Mouse (Mus musculus) forebrain, embryonic 15.5 days (tissue): ENCODE data around the gene Glud1. TPM values are rescaled to one million over a fixed set of nuclear protein-coding genes. Genes with fewer than 3 reads are reported as not detected.
A peak's percentile ranks its signal among the peaks of the same experiment; 100 is the strongest.
"Not testable (repeated sequence)": the region's sequence is repeated elsewhere in the genome, so short reads cannot be mapped to it uniquely, and the experiment has no call there.

Experiments used
- ATAC-seq: fragments of 200-750 bp; cut with Nextera tagmentation; replicated peaks from 2 replicates; pipeline ENCODE4 v1.8.0; 2017; ENCODE audit warnings: mild to moderate bottlenecking, moderate TSS enrichment, moderate library complexity
- H3K27ac ChIP-seq: fragments of 300-500 bp; sonication (generic); replicated peaks from 2 replicates; pipeline ENCODE4 v1.5.1; 2015; ENCODE audit warnings: mild to moderate bottlenecking, inconsistent platforms
- H3K27me3 ChIP-seq: fragments of 300-500 bp; sonication (generic); 2 replicates; pipeline ENCODE4 v1.6.1; 2015; ENCODE audit warnings: inconsistent platforms
- H3K36me3 ChIP-seq: fragments of 300-500 bp; sonication (generic); 2 replicates; pipeline ENCODE4 v1.6.1; 2015; ENCODE audit warnings: mild to moderate bottlenecking, inconsistent platforms
- H3K4me1 ChIP-seq: fragments of 300-500 bp; sonication (generic); 2 replicates; pipeline ENCODE4 v1.6.1; 2015; ENCODE audit warnings: inconsistent platforms
- H3K4me2 ChIP-seq: fragments of 300-500 bp; sonication (generic); replicated peaks from 2 replicates; pipeline ENCODE4 v1.6.1; 2015; ENCODE audit warnings: mild to moderate bottlenecking, inconsistent platforms
- H3K4me3 ChIP-seq: fragments of 300-500 bp; sonication (generic); 2 replicates; pipeline ENCODE4 v1.5.1; 2015; ENCODE audit warnings: mild to moderate bottlenecking, inconsistent platforms
- H3K9ac ChIP-seq: fragments of 300-500 bp; sonication (generic); replicated peaks from 2 replicates; pipeline ENCODE4 v1.6.1; 2015; ENCODE audit warnings: mild to moderate bottlenecking, inconsistent platforms
- H3K9me3 ChIP-seq: fragments of 300-500 bp; sonication (generic); 2 replicates; pipeline ENCODE4 v1.6.1; 2016; ENCODE audit warnings: inconsistent platforms
- WGBS: fragments of 180-500 bp; shearing (Covaris S2); methylation state at CpG from one replicate; pipeline ENCODE4 v1.1.7; 2015; ENCODE audit warnings: mixed read lengths; 5-methylcytosine and 5-hydroxymethylcytosine counted together
- polyA plus RNA-seq: library from polyadenylated mRNA; unstranded; fragments of >200 nt; fragmentation: Nextera tagmentation; extraction: Ambion mirVana; gene quantifications from 2 replicates; pipeline ENCODE4 v1.2.1, GENCODE M21; 2015

The Glud1 gene
- polyA plus RNA-seq, 1 experiment from 2014 or later: 100 TPM

DNA sequence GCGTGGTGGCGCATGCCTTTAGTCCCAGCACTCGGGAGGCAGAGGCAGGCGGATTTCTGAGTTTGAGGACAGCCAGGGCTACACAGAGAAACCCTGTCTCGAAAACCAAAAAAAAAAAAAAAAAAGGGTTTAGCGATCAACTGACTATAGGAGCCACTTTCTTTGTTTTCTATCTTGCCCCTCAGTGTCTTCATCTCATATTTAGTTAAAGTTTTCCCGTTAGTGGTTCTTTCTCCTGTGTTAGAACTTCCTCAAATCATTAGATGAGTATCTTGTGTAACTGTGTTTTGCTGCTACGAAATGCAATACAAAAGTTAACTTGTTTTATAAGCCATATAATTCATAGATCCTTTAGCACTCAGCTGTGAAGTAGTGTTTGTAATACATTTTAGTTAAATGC is 3.9 kb downstream of the Glud1 start:
- not testable (repeated sequence) for H3K9me3 ChIP-seq, H3K36me3 ChIP-seq, H3K27ac ChIP-seq, H3K27me3 ChIP-seq, H3K4me2 ChIP-seq, ATAC-seq, H3K4me3 ChIP-seq, H3K9ac ChIP-seq
- WGBS: 88% methylated on average over 8 of the region's 8 CpGs
- H3K4me1 ChIP-seq: peaks cover 33% of the 10 kb centered on the region

DNA sequence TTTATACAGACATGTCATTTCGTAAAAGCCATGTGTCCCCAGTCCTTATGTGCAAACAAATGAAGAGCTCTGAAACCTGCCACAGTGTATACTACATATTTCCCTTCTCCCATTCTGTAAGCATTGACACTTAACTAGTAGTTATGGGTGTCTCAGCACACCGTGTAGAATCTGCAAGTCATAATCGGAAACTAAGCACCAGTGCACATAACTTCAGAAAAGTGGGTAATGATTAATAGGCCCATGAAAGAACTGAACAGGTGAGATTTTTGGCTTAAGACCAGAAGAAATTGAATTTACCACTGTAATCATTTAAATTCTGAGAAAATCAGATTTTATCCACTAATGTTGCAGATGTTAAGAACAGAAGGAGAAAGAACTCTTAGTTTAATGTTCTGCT is 4.3 kb downstream of the Glud1 start:
- ATAC-seq: no peak
- Histone ChIP-seq H3K9me3 (no peaks in the 10 kb centered on the region), H3K36me3 (peaks cover 6% of the 10 kb centered on the region), H3K4me1 (peaks cover 33% of the 10 kb centered on the region), H3K27ac (no peak overlapping the region), H3K9ac (no peak overlapping the region), H3K27me3 (no peaks in the 10 kb centered on the region), H3K4me3 (no peak overlapping the region), H3K4me2 (no peak overlapping the region)
- 89% methylated on average over 3 of the region's 3 CpGs for WGBS

DNA sequence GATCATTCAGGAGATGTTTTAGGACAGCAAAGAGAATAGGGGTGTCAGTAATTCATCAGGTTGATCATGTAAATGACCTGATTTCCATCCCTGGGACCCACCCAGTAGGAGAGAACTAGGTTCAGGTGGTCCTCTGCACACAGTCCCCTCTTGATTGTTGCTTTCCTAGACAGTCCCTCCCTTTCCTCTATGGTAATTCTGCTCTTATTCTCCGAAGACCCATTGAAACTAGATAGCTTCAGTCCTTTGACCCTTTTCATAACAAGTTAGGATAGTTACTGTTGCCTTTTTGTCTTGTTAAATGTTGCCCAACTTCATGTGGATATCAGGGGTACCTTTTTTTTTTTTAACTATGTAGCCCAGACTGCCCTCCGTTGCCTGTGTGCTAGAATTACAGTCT is 5.8 kb downstream of the Glud1 start:
- no peak overlapping the region for H3K27ac ChIP-seq
- ATAC-seq: no peak

DNA sequence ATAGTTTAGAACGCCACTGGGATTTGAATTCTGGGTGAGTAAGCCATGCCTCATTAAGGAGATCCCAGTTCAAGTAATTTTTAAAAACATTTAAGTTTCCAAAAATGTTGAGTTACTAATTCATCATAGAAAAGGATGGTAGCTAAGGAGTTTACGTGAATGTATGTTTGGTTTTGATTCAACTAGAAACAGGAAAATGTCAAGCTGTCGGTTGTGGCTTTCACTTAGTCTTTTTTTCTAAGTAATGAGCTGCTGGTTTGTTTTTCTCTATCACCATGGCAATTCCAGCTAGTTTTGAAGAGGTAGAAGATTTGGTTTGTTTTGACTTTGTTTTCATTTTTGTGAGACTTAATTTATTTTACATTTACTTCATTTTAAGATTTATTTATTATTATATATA is 6.9 kb downstream of the Glud1 start:
- Histone ChIP-seq H3K27ac (no peak overlapping the region), H3K27me3 (no peaks in the 10 kb centered on the region), H3K36me3 (peaks cover 22% of the 10 kb centered on the region), H3K4me3 (no peak overlapping the region), H3K4me1 (peaks cover 25% of the 10 kb centered on the region), H3K9me3 (no peaks in the 10 kb centered on the region), H3K4me2 (no peak overlapping the region), H3K9ac (no peak overlapping the region)
- ATAC-seq: no peak
- WGBS: 80% methylated on average over 3 of the region's 3 CpGs

More for the DNA sequence above, 5.8 kb downstream of the Glud1 start:
- no peaks in the 10 kb centered on the region for H3K27me3 ChIP-seq
- peaks cover 33% of the 10 kb centered on the region for H3K4me1 ChIP-seq
- WGBS: 98% methylated on average over 2 of the region's 2 CpGs
- H3K36me3 ChIP-seq: peaks cover 19% of the 10 kb centered on the region
- H3K9ac ChIP-seq: no peak overlapping the region
- H3K4me3 ChIP-seq: no peak overlapping the region
- H3K4me2 ChIP-seq: no peak overlapping the region
- no peaks in the 10 kb centered on the region for H3K9me3 ChIP-seq

DNA sequence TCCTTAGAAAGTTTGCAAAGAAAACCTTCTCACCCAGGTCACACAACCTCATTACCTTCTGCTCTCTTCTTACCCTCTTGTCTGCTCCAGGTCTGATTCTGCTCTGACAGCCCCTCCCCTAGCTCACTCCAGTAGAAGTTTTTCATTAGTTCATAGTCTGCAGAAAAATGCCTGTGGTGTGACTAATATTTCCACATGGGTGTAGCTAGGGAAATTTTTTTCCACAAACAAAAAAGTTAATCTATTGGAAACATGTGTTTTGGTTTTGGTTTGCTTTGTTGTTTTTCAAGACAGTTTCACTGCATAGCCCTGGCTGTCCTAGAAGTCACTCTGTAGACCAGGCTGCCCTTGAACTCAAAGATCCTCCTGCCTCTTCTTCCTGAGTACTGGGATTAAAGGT is 7.6 kb downstream of the Glud1 start:
- Histone ChIP-seq H3K27me3 (no peaks in the 10 kb centered on the region), H3K9me3 (no peaks in the 10 kb centered on the region), H3K9ac (no peak overlapping the region), H3K4me3 (no peak overlapping the region), H3K4me2 (no peak overlapping the region), H3K36me3 (peaks cover 26% of the 10 kb centered on the region), H3K4me1 (peaks cover 19% of the 10 kb centered on the region), H3K27ac (no peak overlapping the region)
- ATAC-seq: no peak

DNA sequence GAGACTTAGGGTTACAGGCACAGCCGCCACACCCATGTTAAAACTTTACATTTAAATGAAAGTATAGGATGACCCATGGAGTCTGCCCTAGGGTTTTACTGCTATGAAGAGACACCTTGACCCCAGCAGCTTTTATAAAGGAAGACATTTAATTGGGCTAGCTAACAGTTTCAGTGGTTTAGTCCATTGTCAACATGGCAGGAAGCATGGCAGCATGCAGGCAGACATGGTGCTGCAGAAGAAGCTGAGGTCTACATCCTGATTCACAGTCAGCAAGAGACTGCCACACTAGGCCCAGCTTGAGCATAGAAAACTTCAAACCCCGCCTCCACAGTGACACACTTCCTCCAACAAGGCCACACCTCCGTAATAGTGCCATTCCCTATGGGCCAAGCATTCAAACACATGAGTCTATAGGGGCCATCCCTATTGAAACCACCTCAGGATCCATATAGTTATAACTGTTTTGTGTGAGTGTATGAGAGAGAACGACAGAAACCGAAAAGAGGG is 13.1 kb downstream of the Glud1 start:
- Histone ChIP-seq H3K27ac (no peak overlapping the region), H3K27me3 (no peaks in the 10 kb centered on the region), H3K9me3 (no peaks in the 10 kb centered on the region), H3K36me3 (peaks cover 52% of the 10 kb centered on the region), H3K4me1 (no peaks in the 10 kb centered on the region), H3K4me3 (no peak overlapping the region), H3K9ac (no peak overlapping the region), H3K4me2 (no peak overlapping the region)
- ATAC-seq: no peak
- WGBS: 96% methylated on average over 5 of the region's 5 CpGs

DNA sequence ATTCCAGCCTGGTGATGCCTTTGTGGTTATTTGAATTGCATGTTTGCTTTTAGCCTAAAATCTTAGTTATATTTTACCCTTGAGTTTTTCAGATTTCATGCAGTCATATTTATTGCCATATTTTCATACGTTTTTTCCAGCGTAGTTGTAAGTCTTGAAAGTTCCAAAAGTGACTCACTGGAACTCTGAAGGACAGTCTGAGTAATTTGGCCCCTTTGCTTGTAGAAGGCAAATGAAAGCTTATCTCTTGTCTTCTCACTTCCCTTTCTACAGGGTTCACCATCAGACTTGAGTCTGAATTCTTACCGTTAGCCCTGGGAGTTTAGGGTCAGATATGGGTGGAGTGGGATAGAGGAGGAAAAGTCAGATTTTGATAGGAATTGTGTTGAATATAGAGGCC is 16.1 kb downstream of the Glud1 start:
- Histone ChIP-seq H3K4me2 (no peak overlapping the region), H3K27me3 (no peaks in the 10 kb centered on the region), H3K4me3 (no peak overlapping the region), H3K36me3 (peaks cover 52% of the 10 kb centered on the region), H3K4me1 (peaks cover 2% of the 10 kb centered on the region; the same call in 1 of the 2 replicates), H3K9me3 (no peaks in the 10 kb centered on the region), H3K27ac (no peak overlapping the region), H3K9ac (no peak overlapping the region)
- ATAC-seq: no peak
- WGBS: 92% methylated on average over 3 of the region's 3 CpGs

DNA sequence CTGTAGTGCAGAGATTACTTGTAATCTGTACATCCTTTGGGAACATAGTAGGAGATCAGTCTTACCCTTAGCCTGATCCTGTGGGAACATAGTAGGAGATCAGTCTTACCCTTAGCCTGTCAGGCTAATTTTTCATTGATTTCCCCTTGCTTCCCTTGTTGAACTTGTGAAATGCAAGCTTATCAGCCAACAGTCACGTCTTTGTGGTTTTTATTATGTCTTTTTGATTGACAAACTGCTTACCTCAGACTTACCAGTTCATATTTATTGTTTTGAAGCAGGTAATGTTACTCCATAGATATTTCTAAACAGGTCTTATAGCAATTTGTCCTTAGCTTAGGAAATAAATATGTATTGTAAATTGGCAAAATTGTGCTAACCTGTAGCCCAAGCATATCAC is 17.1 kb downstream of the Glud1 start:
- ATAC-seq: no peak

DNA sequence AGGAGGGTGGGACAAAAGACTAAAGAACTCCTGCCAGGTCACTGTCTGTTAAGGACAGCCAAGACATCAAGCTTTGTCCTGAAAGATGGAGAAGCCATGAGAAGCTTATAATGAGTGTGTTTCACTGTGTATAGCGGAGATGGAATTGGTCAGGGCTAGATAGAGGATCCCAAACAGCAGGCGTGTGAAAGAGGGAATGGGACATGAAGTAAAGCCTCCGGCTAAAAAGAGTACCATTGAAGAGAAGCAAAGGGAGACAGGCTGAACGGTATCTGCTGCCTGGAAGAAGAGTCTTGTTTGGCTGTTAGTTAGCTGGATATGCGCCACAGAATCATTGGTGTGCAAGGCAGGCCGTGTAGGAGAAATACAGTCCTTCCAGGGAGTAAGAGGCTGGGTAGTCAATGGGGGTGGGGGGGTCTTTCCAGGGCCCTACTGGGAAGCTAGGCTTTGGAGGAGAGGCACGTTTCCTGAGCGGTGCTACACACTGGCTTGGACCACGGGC is 20.2 kb downstream of the Glud1 start:
- peak overlapping the region; percentile 46; the same call in 1 of the 2 replicates for H3K27ac ChIP-seq
- whole genome bisulfite sequencing: 65% methylated on average over 9 of the region's 9 CpGs
- H3K27me3 ChIP-seq: no peaks in the 10 kb centered on the region
- ATAC-seq: peak; percentile 47
- no peak overlapping the region for H3K4me2 ChIP-seq
- no peak overlapping the region for H3K4me3 ChIP-seq
- no peak overlapping the region for H3K9ac ChIP-seq
- no peaks in the 10 kb centered on the region for H3K9me3 ChIP-seq
- peaks cover 58% of the 10 kb centered on the region for H3K36me3 ChIP-seq
- H3K4me1 ChIP-seq: peaks cover 10% of the 10 kb centered on the region

More for the DNA sequence above, 17.1 kb downstream of the Glud1 start:
- Histone ChIP-seq H3K36me3 (peaks cover 52% of the 10 kb centered on the region), H3K9me3 (no peaks in the 10 kb centered on the region), H3K4me2 (no peak overlapping the region), H3K9ac (no peak overlapping the region), H3K4me3 (no peak overlapping the region), H3K27ac (no peak overlapping the region), H3K4me1 (peaks cover 10% of the 10 kb centered on the region), H3K27me3 (no peaks in the 10 kb centered on the region)
- WGBS: 95% methylated on average over 1 of the region's 1 CpGs

DNA sequence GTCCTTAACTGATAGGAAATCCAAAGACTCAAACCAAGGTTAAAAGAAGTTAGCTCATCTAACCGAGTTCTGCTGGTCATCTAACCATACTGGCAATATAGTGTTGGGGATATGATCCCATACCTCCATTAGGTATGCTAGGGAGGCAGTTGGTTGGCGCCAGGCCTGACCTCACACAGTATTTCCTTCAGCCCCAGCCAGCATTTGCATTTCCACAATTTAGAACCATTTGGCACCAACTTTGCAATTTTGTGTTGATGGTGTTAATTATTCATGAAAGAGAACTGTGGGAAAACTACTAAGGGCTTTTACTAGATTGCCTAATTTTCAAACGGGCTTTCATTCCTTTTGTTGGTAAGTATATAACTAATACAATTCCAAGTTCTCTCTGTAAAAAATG is 21.4 kb downstream of the Glud1 start:
- H3K27ac ChIP-seq: peak overlapping the region; percentile 79
- peak; percentile 78 for ATAC-seq
- no peak overlapping the region for H3K4me3 ChIP-seq
- WGBS: 35% methylated on average over 3 of the region's 3 CpGs
- H3K36me3 ChIP-seq: peaks cover 59% of the 10 kb centered on the region
- H3K27me3 ChIP-seq: no peaks in the 10 kb centered on the region
- no peak overlapping the region for H3K9ac ChIP-seq
- peaks cover 10% of the 10 kb centered on the region for H3K4me1 ChIP-seq
- H3K4me2 ChIP-seq: no peak overlapping the region
- no peaks in the 10 kb centered on the region for H3K9me3 ChIP-seq

DNA sequence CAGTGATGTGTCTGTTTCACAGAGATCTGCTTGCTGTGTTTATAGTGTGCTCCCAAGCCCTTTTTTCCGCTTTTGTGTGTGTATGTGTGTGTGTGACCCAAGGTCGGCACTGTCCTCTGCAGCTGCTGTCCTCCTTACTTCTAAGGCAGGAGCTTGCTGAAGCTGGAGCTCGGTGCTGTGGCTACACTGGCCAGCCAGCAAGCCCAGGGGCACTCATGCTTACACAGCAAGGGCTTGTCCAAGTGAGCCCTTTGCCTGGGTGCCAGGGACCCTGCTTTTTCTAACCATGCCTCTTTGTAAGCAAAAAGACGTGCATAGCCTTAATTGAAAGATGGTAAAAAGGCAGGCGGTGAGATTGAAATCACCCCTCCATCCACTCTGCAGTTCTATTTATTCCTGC is 21.9 kb downstream of the Glud1 start:
- WGBS: 56% methylated on average over 5 of the region's 5 CpGs
- Histone ChIP-seq H3K27me3 (no peaks in the 10 kb centered on the region), H3K4me2 (no peak overlapping the region), H3K4me1 (peaks cover 10% of the 10 kb centered on the region), H3K4me3 (no peak overlapping the region), H3K9me3 (no peaks in the 10 kb centered on the region), H3K9ac (no peak overlapping the region), H3K27ac (peak overlapping the region; percentile 79), H3K36me3 (peaks cover 64% of the 10 kb centered on the region)
- ATAC-seq: peak; percentile 88

DNA sequence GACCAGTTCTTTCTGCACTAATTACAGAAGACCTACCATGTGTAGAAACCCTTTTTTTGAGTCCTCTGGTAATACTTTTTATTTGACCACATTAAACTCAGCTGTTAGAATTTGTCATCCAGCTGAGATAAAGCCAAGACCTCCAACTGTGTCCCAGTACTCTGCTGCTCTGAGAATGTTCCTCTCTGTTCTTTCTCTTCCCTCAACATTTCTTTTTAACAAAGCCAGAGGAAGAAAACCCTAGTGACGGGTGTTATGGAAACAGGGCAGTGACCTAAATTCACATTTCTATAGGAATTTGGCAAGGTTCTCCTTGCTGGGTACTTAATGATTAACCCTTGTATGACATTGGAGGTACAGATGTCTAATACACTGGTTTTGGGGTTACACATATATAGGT is 28.9 kb downstream of the Glud1 start:
- Histone ChIP-seq H3K9ac (no peak overlapping the region), H3K4me2 (no peak overlapping the region), H3K27me3 (no peaks in the 10 kb centered on the region), H3K4me1 (no peaks in the 10 kb centered on the region), H3K4me3 (no peak overlapping the region), H3K27ac (no peak overlapping the region), H3K36me3 (peaks cover 88% of the 10 kb centered on the region), H3K9me3 (no peaks in the 10 kb centered on the region)
- 43% methylated on average over 1 of the region's 1 CpGs for WGBS
- no peak for ATAC-seq

DNA sequence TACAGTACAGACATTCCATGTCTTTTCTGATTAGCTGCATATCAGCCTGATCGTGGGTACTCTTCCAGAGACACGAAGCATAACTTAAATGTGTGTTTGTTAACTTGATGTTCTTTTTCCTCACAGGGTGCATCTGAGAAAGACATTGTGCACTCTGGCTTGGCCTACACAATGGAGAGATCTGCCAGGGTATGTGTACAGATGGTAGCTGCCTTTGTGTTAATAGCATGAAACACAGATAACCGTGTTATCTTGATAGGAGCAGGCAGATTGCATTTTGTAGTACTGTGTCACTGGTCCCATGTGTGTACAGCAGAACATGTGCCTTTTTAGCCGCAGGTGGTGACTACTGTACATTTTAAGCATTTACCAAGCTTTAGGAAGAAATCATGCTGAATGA is 31.5 kb downstream of the Glud1 start:
- Histone ChIP-seq H3K4me1 (no peaks in the 10 kb centered on the region), H3K27me3 (no peaks in the 10 kb centered on the region), H3K36me3 (peaks cover 66% of the 10 kb centered on the region), H3K4me3 (no peak overlapping the region), H3K4me2 (no peak overlapping the region), H3K27ac (no peak overlapping the region), H3K9ac (no peak overlapping the region), H3K9me3 (no peaks in the 10 kb centered on the region)
- no peak for ATAC-seq
- WGBS: 92% methylated on average over 4 of the region's 4 CpGs
